Mouse (Mus musculus) frontal cortex, postnatal 10 days (tissue): ENCODE data around the gene Stk11ip.

Experiments used
- DNase-seq, 2 experiments: peaks; one replicate each; pipeline ENCODE4 v3.0.0; 2022; ENCODE audit warnings: low spot score in 2 of 2, mixed read lengths in 1 of 2

Gene Stk11ip

GRCm38 (mm10) chr1:75541496-75541895 is 20.2 kb downstream of the Stk11ip start:
- DNase-seq = no peak

GRCm38 (mm10) chr1:75544351-75544750 is 23.0 kb downstream of the Stk11ip start:
- no peak for DNase-seq

GRCm38 (mm10) chr1:75545965-75546956 is 24.9 kb downstream of the Stk11ip start, which contains the start of gene Slc4a3:
Slc4a3 (plus strand) TSS chr1:75546266.
- peak in 1 of 2 experiments; percentile 65 for DNase-seq

GRCm38 (mm10) chr1:75547351-75547750 is 26.0 kb downstream of the Stk11ip start:
- no peak for DNase-seq

- DNase-seq = no peak
These were observed 26.8 kb downstream of the Stk11ip start for GRCm38 (mm10) chr1:75548083-75548482.

- DNase-seq = no peak
These were observed 27.5 kb downstream of the Stk11ip start for GRCm38 (mm10) chr1:75548871-75549270.

- DNase-seq = no peak
These were observed 28.3 kb downstream of the Stk11ip start for GRCm38 (mm10) chr1:75549289-75550279.

- no peak for DNase-seq
These were observed 29.3 kb downstream of the Stk11ip start for GRCm38 (mm10) chr1:75550586-75550985.

- no peak for DNase-seq
These were observed 34.4 kb downstream of the Stk11ip start for GRCm38 (mm10) chr1:75555680-75556079.

- no peak for DNase-seq
These were observed 34.9 kb downstream of the Stk11ip start for GRCm38 (mm10) chr1:75556143-75556781.

GRCm38 (mm10) chr1:75557041-75557440 is 35.7 kb downstream of the Stk11ip start:
- no peak for DNase-seq

GRCm38 (mm10) chr1:75558388-75559178 is 37.3 kb downstream of the Stk11ip start:
- DNase-seq = peak in 1 of 2 experiments; percentile 24

GRCm38 (mm10) chr1:75559212-75559925 is 38.0 kb downstream of the Stk11ip start:
- peak; percentile 87 to 93 for DNase-seq

GRCm38 (mm10) chr1:75560206-75560913 is 39.0 kb downstream of the Stk11ip start:
- DNase-seq = no peak

- no peak for DNase-seq
These were observed 40.0 kb downstream of the Stk11ip start for GRCm38 (mm10) chr1:75561221-75561897.

- DNase-seq = no peak
These were observed 40.5 kb downstream of the Stk11ip start for GRCm38 (mm10) chr1:75561898-75562238.

GRCm38 (mm10) chr1:75564102-75564501 is 42.8 kb downstream of the Stk11ip start:
- no peak for DNase-seq

- DNase-seq = no peak
These were observed 43.6 kb downstream of the Stk11ip start for GRCm38 (mm10) chr1:75564916-75565315.

GRCm38 (mm10) chr1:75565616-75566015 is 44.3 kb downstream of the Stk11ip start:
- DNase-seq = no peak
